Mouse (Mus musculus): ENCODE data around the gene Fbxw22.
"Not testable (repeated sequence)": the region's sequence is repeated elsewhere in the genome, so short reads cannot be mapped to it uniquely, and the experiment has no call there.

The Fbxw22 gene

DNA sequence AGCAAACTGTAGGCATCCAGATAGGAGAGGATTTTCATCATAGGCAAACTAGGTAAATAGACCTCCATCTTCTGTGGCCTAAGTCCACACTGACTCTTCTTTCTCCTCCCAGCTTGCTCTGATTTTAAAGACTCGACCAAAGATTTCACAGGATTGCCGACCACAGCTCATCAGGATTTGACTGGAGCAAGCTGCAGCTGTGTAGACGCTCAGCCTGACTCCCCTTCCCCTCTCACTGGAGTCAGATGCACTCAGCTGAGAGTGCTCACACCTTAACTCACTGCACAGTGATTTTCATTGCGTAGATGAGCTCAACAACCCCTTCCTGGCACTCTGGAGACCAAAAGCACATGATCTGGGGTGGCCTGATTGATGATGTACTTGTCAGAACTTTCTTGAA, at the start of gene Fbxw22:
Gene Fbxw22, minus strand, starts transcription at position 101 of the 400 bp plus-strand sequence.
- not testable (repeated sequence) for DNase-seq

DNA sequence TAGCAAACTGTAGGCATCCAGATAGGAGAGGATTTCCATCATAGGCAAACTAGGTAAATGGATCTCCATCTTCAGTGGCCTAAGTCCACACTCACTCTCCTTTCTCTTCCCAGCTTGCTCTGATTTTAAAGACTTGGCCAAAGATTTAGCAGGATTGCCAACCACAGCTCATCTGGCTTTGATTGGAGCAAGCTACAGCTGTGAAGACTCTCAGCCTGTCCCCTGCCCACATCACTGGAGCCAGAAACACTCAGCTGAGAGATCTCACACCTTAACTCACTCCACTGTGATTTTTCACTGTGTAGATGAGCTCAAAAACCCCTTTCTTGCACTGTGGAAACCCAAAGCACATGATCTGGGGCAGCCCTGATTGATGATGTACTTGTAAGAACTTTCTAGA, 44.9 kb upstream of the Fbxw22 start, which contains the start of gene Fbxw16:
Gene Fbxw16, minus strand, starts transcription at position 101 of the 400 bp plus-strand sequence.
- DNase-seq: no peak

DNA sequence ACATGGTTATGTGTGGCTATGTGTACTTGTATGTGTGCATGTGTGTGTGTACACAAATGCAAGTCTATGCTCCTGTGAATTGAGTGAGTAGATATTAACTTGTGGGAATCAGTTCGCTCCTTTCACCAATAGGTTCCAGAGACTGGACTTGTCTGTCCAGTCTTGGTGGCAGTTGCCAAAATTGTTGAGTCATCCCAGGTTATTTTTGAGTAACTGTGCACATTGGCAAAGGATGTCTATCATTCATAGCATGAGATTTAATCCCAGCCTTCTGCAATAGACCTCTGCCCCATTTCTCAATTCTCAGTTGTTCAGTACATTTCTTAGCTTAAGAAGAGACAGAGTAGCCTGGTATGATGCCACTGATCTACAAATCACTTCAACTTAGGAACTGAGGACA, 28.9 kb upstream of the Fbxw22 start:
- no peak for DNase-seq

DNA sequence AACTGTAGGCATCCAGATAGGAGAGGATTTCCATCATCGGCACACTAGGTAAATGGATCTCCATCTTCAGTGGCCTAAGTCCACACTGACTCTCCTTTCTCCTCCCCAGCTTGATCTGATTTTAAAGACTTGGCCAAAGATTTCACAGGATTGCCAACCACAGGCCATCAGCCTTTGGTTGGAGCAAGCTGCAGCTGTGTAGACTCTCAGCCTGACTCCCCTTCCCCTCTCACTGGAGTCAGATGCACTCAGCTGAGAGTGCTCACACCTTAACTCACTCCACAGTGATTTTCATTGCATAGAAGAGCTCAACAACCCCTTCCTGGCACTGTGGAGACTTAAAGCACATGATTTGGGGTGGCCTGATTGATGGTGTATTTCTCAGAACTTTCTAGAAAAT, 64.5 kb downstream of the Fbxw22 start, which contains the start of gene Fbxw28:
Gene Fbxw28, minus strand, starts transcription at position 101 of the 400 bp plus-strand sequence.
- DNase-seq: not testable (repeated sequence)
